Mouse (Mus musculus): ENCODE results near the gene Nell1.

The Nell1 gene

DNA sequence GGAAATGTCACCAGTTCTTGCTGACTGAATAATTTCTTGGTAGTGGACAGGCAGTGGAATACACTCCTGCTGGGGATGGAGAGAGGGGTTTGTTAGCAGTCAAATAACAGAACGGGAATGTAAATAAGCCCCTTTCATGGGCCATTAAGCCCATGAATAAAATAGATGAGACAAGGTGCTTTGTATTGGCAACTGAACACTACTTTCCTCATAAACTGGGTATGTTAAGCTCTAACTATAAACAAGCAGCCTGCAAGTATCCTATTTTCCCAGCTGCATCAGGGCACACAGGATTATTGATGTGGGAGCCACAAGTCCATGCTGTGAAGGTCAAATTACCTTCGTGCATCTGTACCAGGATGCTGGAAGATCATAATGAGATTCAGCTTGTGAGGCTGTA is 387.4 kb downstream of the Nell1 start:
- no peak for TF ChIP-seq GATA4 (IDR thresholded peaks at IDR 0.05; ENCODE audit: insufficient replicate concordance, low read length)

DNA sequence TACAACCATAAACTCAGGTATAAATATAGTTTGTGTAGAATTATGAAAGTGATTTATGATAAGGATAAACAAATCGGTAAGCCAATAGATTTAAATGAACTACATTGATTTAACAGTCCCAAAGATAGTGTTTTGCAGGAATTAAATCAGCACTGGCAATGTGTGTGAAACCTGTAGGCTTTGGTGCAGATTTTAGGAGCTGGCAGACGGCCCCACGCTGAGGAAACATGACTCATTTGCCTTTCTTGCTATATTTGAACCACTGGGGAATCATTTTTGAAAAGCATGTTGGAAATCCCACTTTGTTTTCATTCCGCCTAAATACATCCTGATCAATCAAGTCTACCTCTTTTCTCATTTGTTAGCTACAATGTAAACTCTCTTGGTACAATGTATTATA is 400.2 kb downstream of the Nell1 start:
- no peak for TF ChIP-seq GATA4 (IDR thresholded peaks at IDR 0.05; ENCODE audit: insufficient replicate concordance, low read length)

DNA sequence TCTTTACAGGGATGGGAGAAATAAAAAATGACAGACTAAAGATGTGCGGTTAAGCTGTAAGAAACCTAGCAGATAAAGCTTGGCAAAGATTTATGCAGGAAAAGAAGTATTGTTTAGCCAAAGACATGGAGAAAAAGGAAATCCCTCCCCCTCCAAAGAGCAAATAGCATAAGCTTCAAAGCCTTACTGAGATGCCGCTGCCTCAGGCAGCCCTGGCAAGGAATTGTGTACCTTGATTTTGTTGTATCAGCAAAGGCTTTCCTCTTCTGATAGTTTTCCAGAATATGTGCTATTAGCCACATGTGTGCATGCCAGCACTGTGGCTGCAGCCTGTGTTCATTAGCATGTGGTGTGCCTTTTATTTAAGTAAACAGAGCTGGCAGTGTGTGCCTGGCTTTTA is 435.8 kb downstream of the Nell1 start:
- no peak for TF ChIP-seq GATA4 (IDR thresholded peaks at IDR 0.05; ENCODE audit: insufficient replicate concordance, low read length)

DNA sequence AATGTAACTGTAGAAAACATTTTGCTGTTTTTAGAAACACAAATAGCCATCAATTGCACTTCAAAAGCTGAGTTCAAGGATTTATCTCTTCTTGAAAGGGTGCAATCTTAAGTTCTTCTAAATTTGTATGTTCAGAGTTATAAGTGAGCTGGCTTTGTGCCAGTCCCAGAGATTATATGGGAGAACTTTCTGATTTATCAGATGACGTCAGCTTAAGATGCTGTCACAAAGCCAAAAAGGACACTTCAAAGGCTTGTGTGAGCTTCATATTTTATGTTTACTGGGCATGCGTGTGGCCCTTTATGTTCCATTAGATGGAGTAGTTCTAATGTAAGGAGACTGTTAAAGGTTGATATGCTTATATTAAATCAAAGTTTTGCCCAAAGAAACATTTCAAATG is 445.3 kb downstream of the Nell1 start:
- TF ChIP-seq GATA4 (IDR thresholded peaks at IDR 0.05; ENCODE audit: insufficient replicate concordance, low read length) = no peak

DNA sequence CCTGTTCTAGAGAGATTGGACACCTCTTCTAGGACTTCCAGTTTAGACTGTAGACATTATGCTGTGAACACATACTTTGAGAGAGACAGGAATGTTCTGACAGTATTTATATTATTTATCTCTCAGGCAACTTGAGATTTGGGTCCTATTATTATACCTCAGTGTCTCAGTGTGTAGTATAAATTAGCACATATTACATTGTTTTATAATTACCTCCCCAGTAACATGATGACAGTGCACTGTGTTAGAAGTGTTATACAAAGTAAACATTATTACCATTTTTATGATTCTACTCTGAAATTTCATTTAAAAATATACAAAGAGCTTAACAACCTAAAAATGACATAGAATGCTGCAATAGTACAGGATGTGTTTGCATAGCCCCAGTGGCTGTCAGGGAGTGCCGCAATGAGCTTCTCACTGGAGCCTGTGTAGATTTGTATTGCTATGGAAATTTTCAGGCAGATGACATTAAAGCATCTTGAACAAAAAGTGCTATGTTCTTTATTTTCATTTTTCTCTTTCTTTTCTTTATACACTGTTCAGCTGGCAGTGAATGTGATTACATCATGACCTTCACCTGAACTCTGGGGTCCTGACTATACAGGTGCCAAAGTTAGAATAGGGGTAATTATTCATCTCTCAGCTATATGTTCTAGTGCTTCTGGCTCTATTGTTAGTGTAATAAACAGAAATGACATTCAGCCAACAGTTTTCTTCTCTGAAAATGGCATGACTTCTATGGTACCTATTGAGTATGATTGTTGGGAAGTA is 447.9 kb downstream of the Nell1 start:
- no peak for TF ChIP-seq GATA4 (IDR thresholded peaks at IDR 0.05; ENCODE audit: insufficient replicate concordance, low read length)

DNA sequence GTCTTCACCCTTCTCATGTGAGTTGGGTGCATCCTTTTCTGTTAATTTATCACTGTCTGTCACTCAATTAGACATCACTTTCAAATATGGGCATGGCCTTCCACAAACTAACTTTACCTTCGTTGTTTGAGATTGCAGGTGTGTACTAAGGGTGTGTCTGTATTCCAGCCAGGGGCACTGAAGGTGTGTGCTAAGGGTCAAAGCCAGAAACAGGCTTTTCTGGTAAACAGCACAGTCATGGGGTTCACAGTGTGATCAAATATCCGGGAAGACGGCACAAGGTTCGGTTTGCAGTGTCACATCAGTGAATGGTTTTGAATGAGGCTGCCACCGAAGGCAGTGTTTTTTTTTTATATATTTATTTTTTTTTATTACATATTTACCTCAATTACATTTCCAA is 455.1 kb downstream of the Nell1 start:
- TF ChIP-seq GATA4 (IDR thresholded peaks at IDR 0.05; ENCODE audit: insufficient replicate concordance, low read length) = no peak

DNA sequence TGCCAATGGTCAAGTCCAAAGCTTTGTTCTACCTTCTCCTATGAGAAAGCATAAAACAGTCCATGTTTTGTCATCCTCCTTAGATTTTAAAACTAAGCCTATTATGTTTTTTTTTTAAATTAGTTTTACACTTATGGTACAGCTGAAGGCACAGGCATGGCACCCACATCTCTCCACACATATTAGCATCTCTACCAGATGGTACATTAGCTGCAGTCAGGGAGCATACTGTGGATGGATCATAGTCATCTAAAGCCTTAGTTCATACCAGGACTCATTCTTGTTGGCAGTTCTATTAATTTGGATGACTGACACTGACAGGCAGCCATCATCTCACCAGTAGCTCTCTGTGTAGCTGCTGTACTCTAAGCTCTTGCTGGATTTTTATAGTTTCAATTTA is 466.6 kb downstream of the Nell1 start:
- TF ChIP-seq GATA4 (IDR thresholded peaks at IDR 0.05; ENCODE audit: insufficient replicate concordance, low read length) = no peak

DNA sequence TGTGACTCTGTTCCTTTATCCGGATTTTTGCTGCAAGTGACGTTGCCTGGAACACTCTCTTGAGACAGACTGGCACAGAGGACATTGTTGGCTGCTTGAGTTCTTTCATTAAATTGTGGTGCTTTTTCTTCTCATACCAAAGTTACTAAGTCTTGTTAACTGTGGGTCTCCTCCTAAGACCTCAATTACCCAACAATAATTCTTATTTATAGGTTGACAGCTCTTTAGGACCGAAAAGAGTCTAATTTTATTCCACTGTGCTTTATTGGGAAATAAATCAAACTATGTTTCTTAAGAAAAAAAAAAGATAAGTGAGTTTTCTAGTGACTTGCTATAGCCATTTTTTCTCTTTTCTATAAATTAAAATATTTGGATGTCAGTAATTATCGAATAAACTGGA is 472.7 kb downstream of the Nell1 start:
- no peak for TF ChIP-seq GATA4 (IDR thresholded peaks at IDR 0.05; ENCODE audit: insufficient replicate concordance, low read length)

DNA sequence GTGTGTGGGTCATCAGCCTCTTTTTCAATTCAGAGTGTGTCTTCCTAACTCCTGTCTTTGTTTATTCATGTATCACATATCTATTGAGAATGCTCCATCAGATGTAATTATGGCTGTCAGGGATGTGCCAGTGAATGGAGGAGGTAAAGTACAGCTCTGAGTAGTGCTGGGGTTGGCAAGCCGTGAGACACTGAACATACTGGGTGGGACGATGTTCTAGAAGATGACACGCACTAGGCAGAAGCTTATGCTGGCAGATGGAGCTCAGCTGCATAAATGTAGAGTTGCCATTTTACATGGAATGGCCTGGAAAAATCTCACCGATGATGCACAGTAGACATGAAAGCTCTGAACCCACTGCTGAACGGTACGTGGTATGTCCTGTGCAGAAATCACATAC is 493.1 kb downstream of the Nell1 start:
- no peak for TF ChIP-seq GATA4 (IDR thresholded peaks at IDR 0.05; ENCODE audit: insufficient replicate concordance, low read length)

DNA sequence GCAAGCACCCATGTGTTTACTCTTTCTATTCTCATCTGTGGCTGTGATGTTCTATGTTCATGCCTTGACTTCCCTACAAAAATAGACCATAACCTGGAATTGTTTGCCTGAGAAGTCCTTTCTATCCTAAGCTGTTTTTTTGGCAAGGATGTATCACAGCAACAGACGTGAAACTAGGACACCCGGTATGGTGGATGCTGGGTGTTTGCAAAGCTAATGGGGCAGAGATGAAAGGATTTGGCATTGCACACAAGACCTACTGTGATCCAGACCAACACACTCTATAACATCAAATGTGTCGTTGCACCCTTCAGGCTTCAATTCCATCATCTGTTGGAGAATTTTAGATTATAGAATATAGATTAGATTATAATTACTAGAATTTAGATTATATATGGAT is 495.9 kb downstream of the Nell1 start:
- TF ChIP-seq GATA4 (IDR thresholded peaks at IDR 0.05; ENCODE audit: insufficient replicate concordance, low read length) = no peak

DNA sequence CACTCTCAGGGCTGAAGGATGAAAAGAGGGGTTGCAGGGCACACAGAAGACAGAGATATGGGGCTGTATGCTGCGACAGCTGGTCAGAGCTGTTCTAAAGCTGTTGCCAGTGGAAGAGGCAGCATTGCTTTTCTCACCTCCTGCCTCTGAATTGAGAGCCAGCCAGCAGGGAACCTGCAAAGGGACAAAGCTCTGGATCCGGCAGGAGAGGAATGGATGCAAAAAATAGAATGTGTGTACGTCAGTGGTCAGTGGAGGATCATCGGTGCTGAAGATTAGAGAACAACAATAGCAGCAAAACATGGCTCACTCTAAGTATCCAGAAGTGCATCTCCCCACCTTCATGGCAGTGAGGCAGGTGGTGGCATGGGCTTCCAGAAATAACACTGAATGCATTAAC is 507.3 kb downstream of the Nell1 start:
- no peak for TF ChIP-seq GATA4 (IDR thresholded peaks at IDR 0.05; ENCODE audit: insufficient replicate concordance, low read length)

DNA sequence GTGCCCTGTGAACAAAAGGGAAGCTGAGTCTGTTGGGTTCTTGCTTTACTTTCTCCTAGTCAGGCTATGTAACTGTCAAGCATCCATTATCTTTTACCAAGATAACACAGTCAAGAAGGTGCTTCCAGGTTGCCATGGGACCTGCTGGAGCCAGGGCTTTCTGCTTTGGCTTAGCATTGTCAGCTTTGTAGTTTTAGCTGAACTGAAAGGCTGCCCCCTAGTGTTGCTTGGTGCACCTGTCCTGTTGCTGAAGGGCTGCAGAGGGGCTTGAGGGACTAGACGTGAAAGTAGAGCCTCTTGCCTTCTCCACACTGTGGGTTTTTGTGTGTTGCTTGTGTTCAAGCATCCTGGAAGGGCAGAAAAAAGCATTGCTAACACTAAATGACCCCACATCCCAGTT is 510.6 kb downstream of the Nell1 start:
- no peak for TF ChIP-seq GATA4 (IDR thresholded peaks at IDR 0.05; ENCODE audit: insufficient replicate concordance, low read length)

DNA sequence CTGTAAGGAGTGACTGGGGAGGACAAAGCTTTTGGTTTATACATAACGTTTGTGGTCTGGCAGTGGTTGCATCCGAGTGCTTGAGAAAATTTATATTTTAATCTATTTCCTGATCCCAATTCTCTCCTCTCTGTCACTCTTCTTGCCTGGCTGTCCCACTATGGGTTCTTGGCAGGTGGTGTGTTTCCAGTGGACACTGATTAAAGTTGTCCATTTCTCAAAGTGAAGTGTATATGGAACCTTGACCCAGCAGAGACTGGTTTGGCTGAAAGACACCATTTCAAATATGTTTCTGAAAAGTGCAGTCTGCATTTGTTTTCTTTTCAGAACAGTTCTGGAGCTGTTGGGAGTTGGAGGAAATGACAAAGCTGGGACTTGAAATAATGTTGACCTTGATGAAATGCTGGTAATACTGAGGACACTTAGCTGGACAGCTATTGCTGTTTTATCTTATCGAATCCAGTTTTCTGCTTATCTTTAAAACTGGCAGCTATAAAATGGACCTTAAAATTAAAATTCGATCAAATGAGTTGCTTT is 512.3 kb downstream of the Nell1 start:
- no peak for TF ChIP-seq GATA4 (IDR thresholded peaks at IDR 0.05; ENCODE audit: insufficient replicate concordance, low read length)

DNA sequence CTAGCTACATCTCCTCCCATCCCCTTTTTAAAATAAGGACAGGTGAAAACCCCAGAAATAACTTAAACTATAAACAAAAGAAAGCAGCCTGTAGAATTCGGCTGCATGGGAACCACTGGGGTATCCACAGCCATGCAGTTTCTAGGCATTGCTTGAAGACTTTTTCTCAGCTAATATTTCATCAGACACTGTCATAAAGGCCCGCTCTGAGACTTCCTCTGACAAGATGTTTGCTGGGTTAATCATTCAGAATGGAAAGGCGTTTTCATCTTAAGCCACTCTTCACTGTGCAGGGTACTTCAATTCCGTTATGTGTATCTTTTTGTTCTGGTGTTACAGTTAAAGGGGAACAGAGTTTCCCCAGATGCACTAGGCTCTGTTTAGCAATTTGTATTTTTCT is 526.9 kb downstream of the Nell1 start:
- no peak for TF ChIP-seq GATA4 (IDR thresholded peaks at IDR 0.05; ENCODE audit: insufficient replicate concordance, low read length)

DNA sequence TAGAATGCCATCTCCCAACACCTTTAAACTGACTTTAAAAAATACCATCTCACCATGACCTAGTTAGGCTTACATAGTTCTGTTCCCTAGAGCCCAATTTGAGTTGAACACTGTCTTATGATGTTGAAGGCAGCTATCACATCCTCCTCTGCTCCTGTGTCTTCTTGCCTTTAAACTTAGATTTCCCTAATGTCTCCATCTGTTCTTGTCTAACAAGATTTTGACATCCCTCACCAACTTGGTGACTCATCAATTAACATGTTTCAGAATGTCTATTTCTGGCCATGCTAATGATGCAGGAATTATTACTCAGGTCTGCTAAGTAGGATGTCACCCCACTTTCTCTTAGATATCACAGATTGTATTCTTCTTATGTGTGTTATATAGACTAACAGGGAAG is 532.4 kb downstream of the Nell1 start:
- no peak for TF ChIP-seq GATA4 (IDR thresholded peaks at IDR 0.05; ENCODE audit: insufficient replicate concordance, low read length)

DNA sequence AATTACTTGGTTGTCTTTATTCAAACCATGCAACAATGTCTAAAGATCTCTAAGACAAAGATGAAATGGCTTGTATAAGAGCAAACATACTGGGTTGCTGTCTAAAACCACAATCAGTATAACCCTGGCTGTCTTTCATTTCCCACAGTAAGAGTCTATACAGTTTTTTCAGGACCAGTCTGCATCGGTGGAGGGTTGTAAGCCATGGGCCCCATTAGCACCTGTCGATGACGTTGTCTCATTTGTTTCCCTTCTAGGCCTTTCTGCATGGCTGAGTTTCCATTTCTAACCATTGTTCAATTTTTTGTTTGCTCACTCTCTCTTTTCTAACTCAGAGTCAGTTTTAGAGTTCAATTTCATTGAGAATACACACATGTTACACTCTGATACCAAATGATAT is 540.2 kb downstream of the Nell1 start:
- no peak for TF ChIP-seq GATA4 (IDR thresholded peaks at IDR 0.05; ENCODE audit: insufficient replicate concordance, low read length)

DNA sequence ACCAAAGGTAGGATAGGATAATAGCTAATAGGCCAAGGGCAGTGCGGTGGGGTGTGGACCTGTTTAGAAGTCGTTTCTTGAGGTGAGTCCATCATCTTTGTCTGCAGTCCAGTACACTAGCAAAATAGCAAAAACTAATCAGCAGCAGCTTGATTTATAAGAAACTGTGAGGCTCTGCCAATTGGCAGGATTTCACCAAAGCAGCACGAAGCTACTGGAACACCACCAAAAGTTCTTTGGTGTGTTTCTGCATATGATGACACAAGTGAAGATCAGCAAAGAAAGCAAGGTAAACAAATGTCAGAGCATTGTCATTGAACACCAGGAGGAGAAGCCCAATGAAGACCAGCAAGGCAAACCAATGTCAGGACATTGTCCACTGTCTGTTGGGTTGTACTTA is 542.0 kb downstream of the Nell1 start:
- TF ChIP-seq GATA4 (IDR thresholded peaks at IDR 0.05; ENCODE audit: insufficient replicate concordance, low read length) = no peak
